Mouse (Mus musculus) lung, adult 2 months (tissue): ENCODE measurements around the gene Akap3. TPM values are rescaled to one million over a fixed set of nuclear protein-coding genes. Genes with fewer than 3 reads are reported as not detected.

Experiments
- DNase-seq: peaks from one replicate; pipeline ENCODE4 v3.0.0; 2022
- H3K4me1 ChIP-seq: fragments of 200-500 bp; 2 replicates; pipeline ENCODE4 v1.6.1; 2011; ENCODE audit warnings: low read length; ENCODE audit not compliant: control insufficient read depth, insufficient read depth
- H3K4me3 ChIP-seq: fragments of 200-500 bp; replicated peaks from 2 replicates; pipeline ENCODE3; 2011; ENCODE audit warnings: low read depth, mild to moderate bottlenecking, control low read depth, low read length; ENCODE audit errors: extremely low read depth
- CTCF ChIP-seq: fragments of 200-500 bp; IDR thresholded peaks from 2 replicates; pipeline ENCODE4 v1.5.1; 2011; ENCODE audit warnings: mild to moderate bottlenecking, low read length, control low read depth; ENCODE audit not compliant: insufficient read depth
- POLR2A ChIP-seq: fragments of 200-500 bp; IDR thresholded peaks from 2 replicates; pipeline ENCODE4 v1.6.1; 2011; ENCODE audit warnings: low read depth, mild to moderate bottlenecking, control low read depth, low read length, borderline replicate concordance; ENCODE audit errors: extremely low read depth
- WGBS: fragments of 180-500 bp; shearing (Covaris S2); methylation state at CpG from one replicate; pipeline ENCODE4 v1.1.7; 2018; 5-methylcytosine and 5-hydroxymethylcytosine counted together
- polyA plus RNA-seq: library from polyadenylated mRNA; depleted of rRNA; stranded (reverse); fragments of >200 nt; gene quantifications from 2 replicates; pipeline ENCODE4 v1.2.3, GENCODE M21; 2012; rRNA removed

The Akap3 gene
- polyA plus RNA-seq, 1 experiment = not detected

DNA sequence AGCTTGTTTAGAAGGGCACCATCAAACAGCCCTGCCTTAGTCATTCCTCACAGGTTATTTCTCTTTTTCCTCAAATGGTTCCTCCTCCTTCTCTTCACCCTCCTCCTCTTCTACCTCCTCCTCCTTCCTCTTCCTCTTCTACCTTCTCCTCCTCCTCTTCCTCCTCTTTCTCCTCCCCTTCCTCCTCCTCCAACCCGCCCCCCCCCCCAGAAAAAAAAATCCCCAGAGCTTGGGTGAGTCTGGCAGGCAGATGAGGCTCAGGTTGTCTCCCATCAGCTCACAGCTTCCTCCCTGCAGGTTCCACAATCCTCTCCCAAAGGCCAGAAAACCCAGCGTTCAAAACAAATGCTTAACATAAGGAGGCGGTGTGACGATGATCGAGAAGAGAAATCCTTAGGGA lies 54.5 kb downstream of the Akap3 start:
- DNase-seq = no peak
- WGBS = 83% methylated on average over 4 of the region's 5 CpGs
- no peak overlapping the region for H3K4me3 ChIP-seq
- H3K4me1 ChIP-seq = no peaks in the 10 kb centered on the region
- no peak for TF ChIP-seq CTCF
- TF ChIP-seq POLR2A = no peak

- no peak for DNase-seq
- TF ChIP-seq CTCF (no peak), POLR2A (no peak)
- 47% methylated on average over 3 of the region's 3 CpGs for WGBS
- H3K4me3 ChIP-seq = no peak overlapping the region
- H3K4me1 ChIP-seq = no peaks in the 10 kb centered on the region
These were observed 55.0 kb downstream of the Akap3 start for GRCm38 (mm10) chr6:126907876-126908275.

GRCm38 (mm10) chr6:126910727-126911126 lies 57.8 kb downstream of the Akap3 start:
- TF ChIP-seq POLR2A (no peak), CTCF (no peak)
- WGBS = 59% methylated on average over 4 of the region's 4 CpGs
- H3K4me1 ChIP-seq = no peaks in the 10 kb centered on the region
- H3K4me3 ChIP-seq = no peak overlapping the region
- DNase-seq = no peak

- DNase-seq = no peak
- TF ChIP-seq POLR2A (no peak), CTCF (no peak)
- no peak overlapping the region for H3K4me3 ChIP-seq
- no peaks in the 10 kb centered on the region for H3K4me1 ChIP-seq
- 76% methylated on average over 5 of the region's 5 CpGs for WGBS
These were observed 62.0 kb downstream of the Akap3 start for GRCm38 (mm10) chr6:126914928-126915327.

DNA sequence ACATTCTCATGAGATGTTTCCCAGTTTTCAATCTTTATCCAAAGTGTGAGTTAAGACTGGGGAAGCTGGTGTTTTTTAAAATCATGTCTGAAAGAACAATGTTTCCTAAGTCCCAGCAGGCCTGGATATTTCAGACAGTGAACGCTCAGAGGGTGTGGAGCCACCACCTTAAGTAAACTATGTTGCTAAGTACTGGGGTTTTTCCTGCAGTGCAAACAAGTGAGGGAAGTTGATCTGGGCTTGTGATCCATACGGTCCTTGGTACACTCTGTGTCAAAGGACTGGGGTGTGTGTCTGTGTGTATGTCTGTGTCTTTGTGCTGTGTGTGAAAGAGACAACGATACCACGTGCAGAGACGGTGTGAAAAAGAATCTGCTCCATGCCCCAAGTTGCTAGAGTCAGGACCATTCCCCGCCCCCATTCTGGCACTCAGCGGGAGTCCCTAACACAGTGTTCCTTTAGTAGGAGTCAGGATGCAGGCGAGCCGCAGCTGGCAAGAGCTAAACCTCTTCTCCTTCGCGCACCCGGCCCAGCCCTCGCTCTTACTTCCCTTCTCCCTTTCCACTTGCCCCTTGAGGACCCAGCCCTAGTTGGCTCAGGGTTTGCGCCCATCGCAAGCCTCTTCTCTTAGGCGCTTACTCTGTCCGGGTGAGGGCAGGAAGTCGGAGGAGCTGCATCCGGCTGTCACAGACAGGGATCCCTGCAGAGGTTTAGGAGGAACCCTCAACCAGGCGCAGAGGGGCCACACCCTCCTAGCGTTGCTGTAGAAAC lies 68.4 kb downstream of the Akap3 start, which contains the start of gene Dyrk4:
Dyrk4 (minus strand) TSS at position 729 of the 771 bp plus-strand sequence.
- H3K4me3 ChIP-seq = peak within 1 kb of the TSS; percentile 44

More for the DNA sequence above, 68.4 kb downstream of the Akap3 start, which contains the start of gene Dyrk4:
- DNase-seq = peak; percentile 23
- 15% methylated on average over 21 of the region's 21 CpGs for WGBS
- TF ChIP-seq POLR2A (no peak), CTCF (no peak)
- no peaks in the 10 kb centered on the region for H3K4me1 ChIP-seq

Other genes starting within 250 kb of the Akap3 start
- gene Kcna1, start 206.7 kb upstream of the Akap3 start, polyA plus RNA-seq = 0.40 and 1.3 TPM in 2 replicates
- gene Kcna6, start 112.4 kb upstream of the Akap3 start, polyA plus RNA-seq = 0.31 and 0.93 TPM in 2 replicates
- gene Ndufa9, start 4.0 kb upstream of the Akap3 start, polyA plus RNA-seq = 46.2 and 69.8 TPM in 2 replicates
- 0.07 and 0.10 TPM in 2 replicates for gene Dyrk4, start 68.7 kb downstream of the Akap3 start, polyA plus RNA-seq
- gene Rad51ap1, start 86.5 kb downstream of the Akap3 start, polyA plus RNA-seq = 0.48 and 1.1 TPM in 2 replicates
- 3.0 and 5.8 TPM in 2 replicates for gene D6Wsu163e, start 86.9 kb downstream of the Akap3 start, polyA plus RNA-seq
- gene Fgf6, start 162.5 kb downstream of the Akap3 start, polyA plus RNA-seq = 0.07 TPM in 1 of 2 replicates, not detected in the other
- not detected in 2 replicates for gene Fgf23, start 219.8 kb downstream of the Akap3 start, polyA plus RNA-seq